Mouse (Mus musculus) G1E (cell line): ENCODE results near the gene Il4.
"Not testable (repeated sequence)": the region's sequence is repeated elsewhere in the genome, so short reads cannot be mapped to it uniquely, and the experiment has no call there.

ENCODE experiments used
- CTCF ChIP-seq: IDR thresholded peaks from 2 replicates; pipeline ENCODE4 v1.5.1; 2012; ENCODE audit warnings: low read depth, low read length, inconsistent platforms, mixed read lengths
- GATA1 ChIP-seq: IDR thresholded peaks from 2 replicates; pipeline ENCODE4 v1.6.1; 2012; ENCODE audit warnings: borderline replicate concordance, low read length, inconsistent platforms, mixed read lengths
- POLR2AphosphoS5 ChIP-seq: IDR thresholded peaks from 2 replicates; pipeline ENCODE4 v1.6.1; 2012; ENCODE audit warnings: low read depth, low read length, inconsistent platforms; ENCODE audit not compliant: insufficient replicate concordance

GRCm38 (mm10) chr11:53556529-53556928 lies 61.9 kb downstream of the Il4 start:
- not testable (repeated sequence) for TF ChIP-seq CTCF, POLR2AphosphoS5, GATA1
